Mouse (Mus musculus) MEL (cell line): ENCODE results near the gene Ctsa. TPM values are rescaled to one million over a fixed set of nuclear protein-coding genes. Genes with fewer than 3 reads are reported as not detected.

Experiments
- DNase-seq: peaks from one replicate; pipeline ENCODE4 v3.0.0; 2011; ENCODE audit warnings: low read depth, low spot score
- H3K27ac ChIP-seq: 2 replicates; pipeline ENCODE4 v1.5.1; 2012; ENCODE audit warnings: low read depth, mild to moderate bottlenecking, control low read depth, low read length, moderate library complexity; ENCODE audit not compliant: control insufficient read depth
- H3K27me3 ChIP-seq, 2 experiments: fragments of 150-350 bp in 1 of 2; sonication (generic) in 1 of 2; 2 replicates each; pipeline ENCODE4 v1.6.1; 2012; ENCODE audit warnings: low read length in 2 of 2, mild to moderate bottlenecking in 2 of 2, improper control_type of control experiment in 1 of 2, moderate library complexity in 1 of 2; ENCODE audit not compliant: insufficient read depth in 2 of 2, control insufficient read depth in 1 of 2
- H3K36me3 ChIP-seq, 2 experiments: 2 replicates each; pipeline ENCODE4 v1.6.1; 2012 to 2014; ENCODE audit warnings: low read length in 2 of 2, improper control_type of control experiment in 1 of 2, inconsistent platforms in 1 of 2, mild to moderate bottlenecking in 1 of 2; ENCODE audit not compliant: insufficient read depth in 2 of 2, control insufficient read depth in 1 of 2
- H3K4me1 ChIP-seq, 2 experiments: fragments of 150-350 bp in 1 of 2; sonication (generic) in 1 of 2; 2 replicates each; pipeline ENCODE4 v1.6.1; 2012; ENCODE audit warnings: low read length in 2 of 2, improper control_type of control experiment in 1 of 2, mild to moderate bottlenecking in 1 of 2; ENCODE audit not compliant: insufficient read depth in 2 of 2, control insufficient read depth in 1 of 2
- H3K4me3 ChIP-seq, 2 experiments: fragments of 150-350 bp in 1 of 2; sonication (generic) in 1 of 2; 2 replicates each; pipeline ENCODE4 v1.5.1; 2012; ENCODE audit warnings: low read depth in 2 of 2, low read length in 2 of 2, mild to moderate bottlenecking in 2 of 2, moderate library complexity in 2 of 2, control low read depth in 1 of 2, improper control_type of control experiment in 1 of 2; ENCODE audit not compliant: control insufficient read depth in 1 of 2, insufficient read depth in 1 of 2
- H3K79me2 ChIP-seq: 2 replicates; pipeline ENCODE4 v1.6.1; 2012; ENCODE audit warnings: mild to moderate bottlenecking, low read length, moderate library complexity; ENCODE audit not compliant: control insufficient read depth, poor library complexity, insufficient read depth
- H3K9ac ChIP-seq: 2 replicates; pipeline ENCODE4 v1.6.1; 2012; ENCODE audit warnings: low read depth, mild to moderate bottlenecking, control low read depth, low read length, moderate library complexity; ENCODE audit not compliant: control insufficient read depth, poor library complexity, severe bottlenecking
- H3K9me3 ChIP-seq: fragments of 150-350 bp; sonication (generic); replicated peaks from 2 replicates; pipeline ENCODE4 v1.6.1; 2012; ENCODE audit warnings: mild to moderate bottlenecking, low read length, improper control_type of control experiment, moderate library complexity; ENCODE audit not compliant: insufficient read depth
- BHLHE40 ChIP-seq: IDR thresholded peaks from 2 replicates; pipeline ENCODE4 v1.6.1; 2012; ENCODE audit warnings: low read depth, mild to moderate bottlenecking, inconsistent platforms, low read length, improper control_type of control experiment, borderline replicate concordance
- CHD1 ChIP-seq: IDR thresholded peaks from 2 replicates; pipeline ENCODE4 v1.6.1; 2012; ENCODE audit warnings: low read depth, mild to moderate bottlenecking, inconsistent platforms, low read length, improper control_type of control experiment
- ELF1 ChIP-seq: IDR thresholded peaks from 2 replicates; pipeline ENCODE4 v1.6.1; 2014; ENCODE audit warnings: low read depth, mild to moderate bottlenecking, inconsistent platforms, low read length, improper control_type of control experiment, moderate library complexity
- EP300 ChIP-seq, 2 experiments: IDR thresholded peaks; 2 replicates each; pipeline ENCODE4 v1.6.1; 2011; ENCODE audit warnings: improper control_type of control experiment in 2 of 2, low read length in 2 of 2, low read depth in 1 of 2, mild to moderate bottlenecking in 1 of 2
- GABPA ChIP-seq: IDR thresholded peaks from 2 replicates; pipeline ENCODE4 v1.6.1; 2012; ENCODE audit warnings: low read depth, mild to moderate bottlenecking, inconsistent platforms, low read length, improper control_type of control experiment, moderate library complexity
- GATA1 ChIP-seq: IDR thresholded peaks from 2 replicates; pipeline ENCODE4 v1.6.1; 2011; ENCODE audit warnings: low read depth, low read length, improper control_type of control experiment
- HCFC1 ChIP-seq: IDR thresholded peaks from 2 replicates; pipeline ENCODE4 v1.6.1; 2012; ENCODE audit warnings: low read depth, mild to moderate bottlenecking, inconsistent platforms, low read length, improper control_type of control experiment, moderate library complexity
- JUND ChIP-seq: IDR thresholded peaks from 2 replicates; pipeline ENCODE4 v1.6.1; 2011; ENCODE audit warnings: low read depth, mild to moderate bottlenecking, improper control_type of control experiment, low read length
- KAT2A ChIP-seq: conservative IDR thresholded peaks from 2 replicates; pipeline ENCODE4 v1.6.1; 2012; ENCODE audit warnings: low read depth, low read length, improper control_type of control experiment, inconsistent platforms
- MAFK ChIP-seq: IDR thresholded peaks from 2 replicates; pipeline ENCODE4 v1.6.1; 2011; ENCODE audit warnings: low read depth, mild to moderate bottlenecking, low read length, improper control_type of control experiment, borderline replicate concordance
- MAX ChIP-seq: IDR thresholded peaks from 2 replicates; pipeline ENCODE4 v1.6.1; 2011; ENCODE audit warnings: low read length, improper control_type of control experiment
- MEF2A ChIP-seq: IDR thresholded peaks from 2 replicates; pipeline ENCODE4 v1.6.1; 2014; ENCODE audit warnings: low read depth, mild to moderate bottlenecking, inconsistent platforms, low read length, improper control_type of control experiment; ENCODE audit not compliant: poor library complexity, insufficient replicate concordance, severe bottlenecking; ENCODE audit errors: extremely low read depth
- MXI1 ChIP-seq: IDR thresholded peaks from 2 replicates; pipeline ENCODE4 v1.6.1; 2011; ENCODE audit warnings: mild to moderate bottlenecking, low read depth, low read length, improper control_type of control experiment
- MYC ChIP-seq: IDR thresholded peaks from 2 replicates; pipeline ENCODE4 v1.6.1; 2011; ENCODE audit warnings: low read depth, mild to moderate bottlenecking, low read length, improper control_type of control experiment, moderate library complexity
- NELFE ChIP-seq: IDR thresholded peaks from 2 replicates; pipeline ENCODE4 v1.6.1; 2011; ENCODE audit warnings: low read depth, low read length, improper control_type of control experiment
- NRF1 ChIP-seq: IDR thresholded peaks from 2 replicates; pipeline ENCODE4 v1.6.1; 2014; ENCODE audit warnings: low read depth, mild to moderate bottlenecking, inconsistent platforms, low read length, improper control_type of control experiment, moderate library complexity; ENCODE audit not compliant: poor library complexity, insufficient read depth, severe bottlenecking
- POLR2A ChIP-seq, 2 experiments: IDR thresholded peaks; 2 replicates each; pipeline ENCODE4 v1.6.1; 2011 to 2012; ENCODE audit warnings: low read length in 2 of 2, mild to moderate bottlenecking in 2 of 2, control low read depth in 1 of 2, improper control_type of control experiment in 1 of 2, low read depth in 1 of 2, moderate library complexity in 1 of 2; ENCODE audit not compliant: control insufficient read depth in 1 of 2, insufficient read depth in 1 of 2, poor library complexity in 1 of 2
- POLR2AphosphoS5 ChIP-seq: IDR thresholded peaks from 2 replicates; pipeline ENCODE4 v1.6.1; 2012; ENCODE audit warnings: low read depth, borderline replicate concordance, mild to moderate bottlenecking, inconsistent platforms, low read length, moderate library complexity, mixed read lengths
- RAD21 ChIP-seq: IDR thresholded peaks from 2 replicates; pipeline ENCODE4 v1.6.1; 2011; ENCODE audit warnings: mild to moderate bottlenecking, low read depth, low read length, improper control_type of control experiment
- RCOR1 ChIP-seq: IDR thresholded peaks from 2 replicates; pipeline ENCODE4 v1.6.1; 2012; ENCODE audit warnings: low read depth, mild to moderate bottlenecking, inconsistent platforms, low read length, improper control_type of control experiment
- SIN3A ChIP-seq: IDR thresholded peaks from 2 replicates; pipeline ENCODE4 v1.6.1; 2012; ENCODE audit warnings: low read length, improper control_type of control experiment, inconsistent platforms
- SMC3 ChIP-seq: IDR thresholded peaks from 2 replicates; pipeline ENCODE4 v1.6.1; 2011; ENCODE audit warnings: low read depth, low read length, improper control_type of control experiment
- TBP ChIP-seq: IDR thresholded peaks from 2 replicates; pipeline ENCODE4 v1.8.0; 2011; ENCODE audit warnings: low read depth, low read length, improper control_type of control experiment
- TCF12 ChIP-seq: IDR thresholded peaks from 2 replicates; pipeline ENCODE4 v1.6.1; 2014; ENCODE audit warnings: low read depth, mild to moderate bottlenecking, inconsistent platforms, low read length, improper control_type of control experiment, moderate library complexity
- UBTF ChIP-seq: IDR thresholded peaks from 2 replicates; pipeline ENCODE4 v1.6.1; 2012; ENCODE audit warnings: low read depth, mild to moderate bottlenecking, inconsistent platforms, low read length, improper control_type of control experiment, moderate library complexity, borderline replicate concordance; ENCODE audit not compliant: insufficient read depth
- USF1 ChIP-seq: IDR thresholded peaks from 2 replicates; pipeline ENCODE4 v1.6.1; 2014; ENCODE audit warnings: low read depth, mild to moderate bottlenecking, inconsistent platforms, low read length, improper control_type of control experiment, moderate library complexity
- ZMIZ1 ChIP-seq: IDR thresholded peaks from 2 replicates; pipeline ENCODE4 v1.6.1; 2012; ENCODE audit warnings: low read depth, mild to moderate bottlenecking, inconsistent platforms, low read length, improper control_type of control experiment, moderate library complexity
- ZNF384 ChIP-seq: IDR thresholded peaks from 2 replicates; pipeline ENCODE4 v1.6.1; 2012; ENCODE audit warnings: low read depth, mild to moderate bottlenecking, inconsistent platforms, low read length, improper control_type of control experiment
- polyA plus RNA-seq, 2 experiments: library from polyadenylated mRNA; stranded (reverse) in 1 of 2; unstranded in 1 of 2; fragments of >175 nt in 1 of 2; fragments of >200 nt in 1 of 2; gene quantifications; 2 replicates each; pipeline versions ENCODE4 v1.2.1 to v1.2.4; 2012; ENCODE audit warnings: low replicate concordance in 2 of 2, low read depth in 1 of 2; ENCODE audit not compliant: insufficient read length in 2 of 2, insufficient read depth in 1 of 2, missing spikeins in 1 of 2
- total RNA-seq: library from RNA; depleted of rRNA; stranded (reverse); fragments of 300-350 nt; gene quantifications from 2 replicates; pipeline ENCODE4 v1.2.3, GENCODE M21; 2012

The Ctsa gene
- total and polyA plus RNA-seq, 3 experiments: 50.5 to 87.7 TPM; not detected in 1

GRCm38 (mm10) chr2:164879228-164879567 is 46.5 kb downstream of the Ctsa start, which contains the start of gene Pcif1:
TSS of gene Pcif1 (plus strand) at chr2:164879304.
- Histone ChIP-seq H3K9me3 (no peaks in the 10 kb centered on the region), H3K79me2 (peaks cover 25% of the 10 kb centered on the region), H3K9ac (peak within 1 kb of the TSS; percentile 99)
- TF ChIP-seq GATA1 (no peak), BHLHE40 (no peak), POLR2AphosphoS5 (peak; percentile 78; the same call in 1 of the 2 replicates), SIN3A (peak; percentile 41; the same call in 1 of the 2 replicates), ZNF384 (no peak), JUND (no peak), NRF1 (peak; percentile 91), KAT2A (peak; percentile 73; the same call in 1 of the 2 replicates), CHD1 (0 out of 2 replicates have a peak, but pooled peaks have one; percentile 38), RCOR1 (peak; percentile 56; the same call in 1 of the 2 replicates), TBP (peak; percentile 58; the same call in 1 of the 2 replicates), RAD21 (no peak), MXI1 (0 out of 2 replicates have a peak, but pooled peaks have one; percentile 40), POLR2A (IDR thresholded peaks at IDR 0.05; ENCODE audit: control insufficient read depth in 1 of 2, insufficient read depth in 1 of 2, low read depth in 1 of 2, low read length in 2 of 2, poor library complexity in 1 of 2) (peak in 1 of 2 experiments; percentile 96; a peak in 2 of 4 replicates), ELF1 (peak; percentile 63), HCFC1 (peak; percentile 92), MEF2A (peak; percentile 44; the same call in 1 of the 2 replicates), MAFK (no peak), UBTF (no peak), NELFE (peak; percentile 60; the same call in 1 of the 2 replicates), ZMIZ1 (peak; percentile 86), GABPA (no peak), MYC (0 out of 2 replicates have a peak, but pooled peaks have one; percentile 5), USF1 (0 out of 2 replicates have a peak, but pooled peaks have one; percentile 17), EP300 (IDR thresholded peaks at IDR 0.05; ENCODE audit: low read depth in 1 of 2, low read length in 2 of 2) (no peak), TCF12 (peak; percentile 82), MAX (no peak), SMC3 (no peak)
- TF ChIP-seq, all 39 proteins: peak for 17
- H3K27ac ChIP-seq: peak within 1 kb of the TSS; percentile 95
- H3K4me3 ChIP-seq: peak within 1 kb of the TSS; percentile 77 to 87
- peak; percentile 92 for DNase-seq
- H3K27me3 ChIP-seq: no peaks in the 10 kb centered on the region
- H3K4me1 ChIP-seq: peaks cover 5 to 25% of the 10 kb centered on the region in 2 experiments
- H3K36me3 ChIP-seq: peaks cover 0 to 15% of the 10 kb centered on the region in 2 experiments; a peak in 2 of 4 replicates
